Mouse (Mus musculus): ENCODE measurements at regions not wholly inside any gene's neighbourhood (a gene's known extent, or its start where the extent isn't known, plus 50 kb on each side); places are given as distances from the start of the nearest gene placed in this dataset.

DNA sequence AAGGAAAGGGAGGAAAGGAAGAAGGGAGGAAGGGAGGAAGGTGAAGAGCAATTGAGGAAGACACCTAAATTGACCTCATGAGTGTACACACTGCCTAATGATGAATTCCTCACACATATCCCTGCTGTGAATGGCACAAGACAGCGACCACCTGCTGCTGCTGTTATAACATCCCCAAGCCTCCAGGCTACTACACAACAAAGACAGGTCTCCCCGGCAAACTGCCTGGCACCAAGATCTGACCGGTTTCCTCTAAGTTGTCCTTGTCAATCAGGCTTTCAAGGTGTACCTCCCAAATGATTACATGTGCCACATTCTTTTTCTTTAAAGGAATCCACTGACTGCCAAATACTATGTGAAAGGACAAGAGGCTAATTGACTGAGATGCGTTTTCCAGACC lies 198.7 kb downstream of the Rybp start:
- ATAC-seq (ENCODE audit: low FRiP score, low read depth), result no peak
- Histone ChIP-seq H3K4me2 (no peak overlapping the region), H3K9ac (no peak overlapping the region), H3K27me3 (no peaks in the 10 kb centered on the region), H3K4me1 (replicated peaks) (no peaks in the 10 kb centered on the region), H3K36me3 (no peaks in the 10 kb centered on the region), H3K9me3 (0 out of 2 replicates have a peak, but pooled peaks cover 2% of the 10 kb centered on the region), H3K4me3 (no peak overlapping the region), H3K27ac (replicated peaks) (no peak overlapping the region)
- 47% methylated on average over 4 of the region's 4 CpGs for WGBS

DNA sequence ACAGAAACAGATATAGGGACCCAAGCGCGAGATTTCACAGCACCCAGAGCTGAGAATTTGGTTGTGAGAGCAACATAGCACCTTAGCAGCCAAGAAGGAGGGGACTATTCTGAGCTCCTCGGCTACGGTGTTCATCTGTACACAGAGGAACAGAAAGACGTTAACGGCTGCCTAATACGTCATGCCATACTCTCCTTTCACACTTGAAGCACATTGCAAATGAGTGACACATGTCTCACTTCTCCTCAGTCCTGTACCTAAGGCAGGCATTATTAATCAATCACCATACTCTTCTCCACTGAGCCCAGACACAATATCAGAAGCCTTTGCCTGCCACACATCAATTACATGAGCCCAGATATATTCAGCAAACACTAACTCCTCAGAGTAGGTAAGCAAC lies 200.5 kb downstream of the Rybp start:
- Histone ChIP-seq H3K4me1 (replicated peaks) (no peaks in the 10 kb centered on the region), H3K4me2 (no peak overlapping the region), H3K9ac (no peak overlapping the region), H3K9me3 (0 out of 2 replicates have a peak, but pooled peaks cover 2% of the 10 kb centered on the region), H3K27ac (replicated peaks) (no peak overlapping the region), H3K36me3 (no peaks in the 10 kb centered on the region), H3K4me3 (no peak overlapping the region), H3K27me3 (no peaks in the 10 kb centered on the region; the same call in 1 of the 2 replicates)
- no peak for ATAC-seq (ENCODE audit: low FRiP score, low read depth)
- whole genome bisulfite sequencing, result 81% methylated on average over 7 of the region's 7 CpGs

DNA sequence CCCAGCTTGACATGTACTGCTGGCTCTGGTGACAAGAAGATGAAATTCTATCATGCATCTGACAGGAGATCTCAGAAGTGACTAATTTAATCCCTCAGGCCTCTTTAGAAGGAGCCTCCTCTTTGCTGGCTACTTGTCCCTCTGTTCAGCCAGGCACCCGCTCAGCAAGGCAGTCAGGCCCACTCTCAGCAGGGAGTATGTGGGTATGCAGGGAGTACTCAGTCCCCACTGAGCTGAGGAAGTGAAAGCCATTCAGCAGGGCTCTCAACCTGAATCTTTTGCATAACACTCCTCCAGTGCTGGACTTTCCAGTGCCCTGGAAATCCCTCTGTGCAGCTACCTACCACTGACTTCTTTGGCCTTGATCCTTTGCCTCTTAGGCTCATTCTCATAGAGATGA lies 201.3 kb downstream of the Rybp start:
- Histone ChIP-seq H3K9me3 (0 out of 2 replicates have a peak, but pooled peaks cover 2% of the 10 kb centered on the region), H3K27me3 (no peaks in the 10 kb centered on the region; the same call in 1 of the 2 replicates), H3K27ac (replicated peaks) (no peak overlapping the region), H3K36me3 (no peaks in the 10 kb centered on the region), H3K9ac (no peak overlapping the region), H3K4me2 (no peak overlapping the region), H3K4me1 (replicated peaks) (no peaks in the 10 kb centered on the region), H3K4me3 (no peak overlapping the region)
- ATAC-seq (ENCODE audit: low FRiP score, low read depth), result no peak
- WGBS, result 20% methylated on average over 1 of the region's 1 CpGs

DNA sequence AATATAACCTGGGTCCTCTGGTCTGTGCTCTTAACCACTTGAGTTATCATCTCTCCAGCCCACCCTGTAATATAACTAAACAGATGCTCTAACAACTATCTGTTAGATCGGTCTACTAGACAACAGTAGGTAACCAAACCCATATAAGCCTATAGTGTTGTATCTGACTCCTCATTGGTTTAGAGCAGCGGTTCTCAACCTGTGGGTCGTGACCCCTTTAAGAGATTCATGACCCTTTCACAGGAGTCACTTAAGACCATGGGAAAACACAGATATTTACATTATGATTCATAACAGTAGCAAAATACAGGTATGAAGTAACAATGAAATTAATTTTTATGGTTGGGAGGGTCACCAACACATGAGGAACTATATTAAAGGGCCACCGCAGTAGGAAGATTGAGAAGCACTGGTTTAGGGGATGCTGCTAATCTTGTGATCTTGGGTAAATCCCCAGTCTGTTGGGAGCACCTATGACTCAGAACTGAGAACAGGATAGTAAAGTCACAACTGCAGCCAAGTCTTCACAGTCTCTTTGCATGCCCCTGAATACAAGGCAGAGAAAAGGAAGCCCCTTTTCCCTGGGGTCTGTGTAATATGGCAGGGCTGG lies 203.3 kb downstream of the Rybp start:
- H3K27ac ChIP-seq (replicated peaks), result no peak overlapping the region
- 0 out of 2 replicates have a peak, but pooled peaks cover 2% of the 10 kb centered on the region for H3K9me3 ChIP-seq
- H3K4me1 ChIP-seq (replicated peaks), result no peaks in the 10 kb centered on the region
- H3K27me3 ChIP-seq, result no peaks in the 10 kb centered on the region; the same call in 1 of the 2 replicates
- no peak overlapping the region for H3K9ac ChIP-seq
- ATAC-seq (ENCODE audit: low FRiP score, low read depth), result no peak
- no peak overlapping the region for H3K4me2 ChIP-seq
- no peaks in the 10 kb centered on the region for H3K36me3 ChIP-seq
- WGBS, result 93% methylated on average over 4 of the region's 4 CpGs
- H3K4me3 ChIP-seq, result no peak overlapping the region

DNA sequence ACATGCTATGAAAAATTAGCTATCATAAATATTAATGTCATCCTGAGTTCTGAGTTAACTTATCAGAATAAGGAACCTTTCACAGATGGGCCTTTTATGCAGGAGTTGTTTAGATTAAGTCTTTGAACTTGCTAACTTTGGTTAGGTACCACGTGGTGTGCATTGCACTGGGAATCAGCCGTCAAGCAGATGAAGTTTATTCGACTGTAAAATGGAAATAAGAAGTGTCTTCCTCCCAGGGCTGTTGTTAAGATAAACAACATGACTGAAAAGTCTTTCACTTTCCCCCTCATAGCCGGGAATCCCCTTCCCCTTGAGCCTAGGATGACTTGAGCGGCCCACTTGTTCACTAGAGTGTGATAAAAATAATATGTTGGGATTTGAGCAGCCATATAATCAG lies 204.2 kb downstream of the Rybp start:
- Histone ChIP-seq H3K9ac (no peak overlapping the region), H3K4me3 (no peak overlapping the region), H3K27ac (replicated peaks) (no peak overlapping the region), H3K4me2 (no peak overlapping the region), H3K27me3 (no peaks in the 10 kb centered on the region; the same call in 1 of the 2 replicates), H3K9me3 (0 out of 2 replicates have a peak, but pooled peaks cover 2% of the 10 kb centered on the region), H3K4me1 (replicated peaks) (no peaks in the 10 kb centered on the region), H3K36me3 (no peaks in the 10 kb centered on the region)
- no peak for ATAC-seq (ENCODE audit: low FRiP score, low read depth)
- WGBS, result 84% methylated on average over 5 of the region's 5 CpGs

DNA sequence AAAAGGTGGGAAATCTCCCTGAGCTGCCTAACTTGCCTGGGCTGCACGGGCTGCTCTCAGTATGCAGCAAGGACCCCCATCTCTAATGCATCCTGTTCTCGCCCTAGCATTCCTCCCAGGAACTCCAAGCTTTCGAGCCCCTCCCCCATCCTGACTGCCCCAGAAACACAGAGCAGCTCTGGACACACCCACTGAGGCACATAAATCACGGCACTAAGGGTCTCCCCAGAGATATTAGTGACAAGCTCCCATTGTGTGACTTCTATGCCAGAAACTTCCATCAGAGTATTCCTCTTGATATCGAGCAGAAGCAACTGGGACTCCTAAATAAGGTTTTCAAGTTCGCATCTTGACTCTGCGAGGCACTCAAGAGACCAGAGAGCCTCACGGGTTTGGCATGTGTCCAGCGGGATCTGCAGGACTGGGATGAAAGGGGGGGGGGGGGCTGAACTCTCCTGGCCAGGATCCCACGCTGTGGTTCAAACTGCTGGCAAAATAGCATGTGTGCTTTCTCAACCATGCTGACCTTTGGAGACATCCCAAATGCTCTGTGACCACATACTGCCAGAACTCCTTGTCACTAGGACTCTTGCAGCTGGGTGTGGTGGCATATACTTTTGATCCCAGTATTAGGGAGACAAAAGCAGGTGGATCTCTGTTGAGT lies 212.5 kb downstream of the Rybp start:
- no peak for ATAC-seq (ENCODE audit: low FRiP score, low read depth)
- 0 out of 2 replicates have a peak, but pooled peaks cover 7% of the 10 kb centered on the region for H3K27me3 ChIP-seq
- H3K4me3 ChIP-seq, result no peak overlapping the region
- peaks cover 35% of the 10 kb centered on the region for H3K4me1 ChIP-seq (replicated peaks)
- no peak overlapping the region for H3K27ac ChIP-seq (replicated peaks)
- no peaks in the 10 kb centered on the region for H3K36me3 ChIP-seq
- WGBS, result 6% methylated on average over 10 of the region's 10 CpGs
- H3K4me2 ChIP-seq, result no peak overlapping the region
- no peak overlapping the region for H3K9ac ChIP-seq
- no peaks in the 10 kb centered on the region for H3K9me3 ChIP-seq

DNA sequence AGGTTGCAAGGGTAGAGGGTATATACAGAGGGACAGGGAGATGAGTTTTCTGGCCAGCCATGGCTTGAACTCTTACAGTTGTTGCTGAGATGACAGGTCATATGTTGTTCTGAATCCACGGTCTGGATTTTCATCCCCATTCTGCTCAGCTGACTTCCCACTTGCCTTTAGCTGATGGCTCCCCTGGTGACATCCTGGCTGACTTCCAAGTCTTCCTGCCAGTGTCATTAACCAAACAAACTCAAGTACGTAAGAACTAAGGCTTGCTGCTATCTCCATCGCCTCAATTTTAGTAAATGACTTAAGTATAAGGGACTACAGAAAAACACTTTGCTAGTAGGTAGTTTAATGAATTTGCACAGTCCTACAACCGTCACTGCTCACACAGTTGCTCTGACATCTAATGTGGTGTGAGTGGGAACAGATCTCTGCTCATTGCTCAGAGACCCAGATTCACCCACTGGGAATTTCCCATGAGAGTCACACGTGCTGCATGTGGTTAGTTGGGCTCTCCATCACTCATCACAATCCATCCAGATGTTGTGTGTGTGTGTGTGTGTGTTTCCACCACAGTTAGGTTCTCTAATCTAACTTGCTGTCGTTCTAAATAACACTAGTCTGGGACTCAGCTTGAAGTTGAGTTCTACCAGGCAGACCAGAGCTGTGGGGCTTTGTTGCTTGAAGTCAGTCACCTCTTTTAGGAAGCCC lies 214.9 kb downstream of the Rybp start:
- no peak overlapping the region for H3K9ac ChIP-seq
- no peaks in the 10 kb centered on the region for H3K36me3 ChIP-seq
- H3K27me3 ChIP-seq, result 0 out of 2 replicates have a peak, but pooled peaks cover 13% of the 10 kb centered on the region
- no peak overlapping the region for H3K4me2 ChIP-seq
- no peak for ATAC-seq (ENCODE audit: low FRiP score, low read depth)
- no peaks in the 10 kb centered on the region for H3K9me3 ChIP-seq
- peaks cover 35% of the 10 kb centered on the region for H3K4me1 ChIP-seq (replicated peaks)
- WGBS, result 38% methylated on average over 6 of the region's 6 CpGs
- H3K27ac ChIP-seq (replicated peaks), result no peak overlapping the region
- H3K4me3 ChIP-seq, result no peak overlapping the region

DNA sequence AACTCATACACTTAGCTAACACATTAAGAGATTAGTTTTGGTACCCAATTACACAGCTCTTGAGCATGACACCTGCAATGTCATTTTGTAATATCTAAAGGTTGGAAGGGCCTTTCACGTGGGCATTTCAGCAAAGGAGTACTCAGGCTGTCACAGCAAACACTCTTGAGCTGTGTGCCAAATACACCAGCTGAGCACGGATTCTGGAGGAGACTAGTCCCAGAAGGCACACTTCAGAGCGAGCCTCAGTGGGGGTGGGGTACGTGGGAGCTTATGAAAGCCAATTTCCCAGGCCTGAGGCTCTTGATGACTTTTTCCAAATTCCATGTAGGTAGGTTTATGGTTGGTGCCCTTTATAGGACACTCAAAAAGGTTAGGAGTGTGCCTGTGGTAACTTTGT lies 218.1 kb downstream of the Rybp start:
- no peaks in the 10 kb centered on the region for H3K9me3 ChIP-seq
- H3K9ac ChIP-seq, result no peak overlapping the region
- no peak overlapping the region for H3K4me2 ChIP-seq
- H3K27ac ChIP-seq (replicated peaks), result no peak overlapping the region
- H3K4me3 ChIP-seq, result no peak overlapping the region
- ATAC-seq (ENCODE audit: low FRiP score, low read depth), result no peak
- no peaks in the 10 kb centered on the region for H3K36me3 ChIP-seq
- H3K27me3 ChIP-seq, result 0 out of 2 replicates have a peak, but pooled peaks cover 14% of the 10 kb centered on the region
- 65% methylated on average over 4 of the region's 4 CpGs for WGBS
- peaks cover 21% of the 10 kb centered on the region for H3K4me1 ChIP-seq (replicated peaks)

DNA sequence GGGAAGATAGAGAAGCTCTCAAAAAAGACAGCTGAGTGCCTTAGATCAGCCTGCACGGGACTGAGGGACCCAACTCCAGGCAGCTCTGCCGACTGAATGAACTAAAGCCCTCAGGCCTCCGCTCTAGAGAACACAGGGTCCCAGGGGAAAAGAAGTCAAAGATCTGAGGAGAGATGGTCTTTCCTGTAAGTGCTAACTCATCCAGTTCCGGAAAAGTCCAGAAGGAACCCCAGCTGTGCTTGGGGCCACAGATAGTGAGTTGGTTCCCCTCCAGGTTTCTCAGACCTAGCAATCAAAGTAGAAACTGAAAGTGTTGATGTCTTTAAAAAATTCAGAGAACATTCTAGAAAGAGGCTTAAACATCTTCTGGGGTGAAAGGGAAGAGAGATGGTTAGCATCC lies 220.0 kb downstream of the Rybp start:
- no peaks in the 10 kb centered on the region for H3K9me3 ChIP-seq
- no peak overlapping the region for H3K4me2 ChIP-seq
- 88% methylated on average over 4 of the region's 4 CpGs for WGBS
- 0 out of 2 replicates have a peak, but pooled peaks cover 19% of the 10 kb centered on the region for H3K27me3 ChIP-seq
- peaks cover 12% of the 10 kb centered on the region; the same call in 1 of the 2 replicates for H3K4me1 ChIP-seq (replicated peaks)
- ATAC-seq (ENCODE audit: low FRiP score, low read depth), result no peak
- H3K36me3 ChIP-seq, result no peaks in the 10 kb centered on the region
- H3K4me3 ChIP-seq, result no peak overlapping the region
- no peak overlapping the region for H3K27ac ChIP-seq (replicated peaks)
- no peak overlapping the region for H3K9ac ChIP-seq

DNA sequence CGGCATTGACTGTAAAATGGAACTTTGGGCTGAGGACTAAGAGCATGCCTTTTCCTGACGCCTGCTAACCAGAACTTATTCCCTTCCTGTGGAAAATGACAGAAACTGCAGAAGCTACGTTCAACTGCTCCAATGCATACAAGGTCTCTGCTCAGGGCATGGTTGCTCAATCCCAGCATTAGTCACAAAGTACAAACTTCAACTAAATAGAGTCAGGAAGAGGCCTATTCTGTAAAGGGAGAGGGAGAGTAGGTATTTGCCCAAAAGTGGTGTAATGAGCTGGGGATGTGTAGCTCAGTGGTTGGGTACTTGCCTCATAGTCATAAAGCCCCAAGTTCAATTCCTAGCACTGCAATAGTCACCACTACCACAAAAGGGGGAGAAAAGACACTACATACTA lies 221.7 kb downstream of the Rybp start:
- H3K27me3 ChIP-seq, result peaks cover 18% of the 10 kb centered on the region; the same call in 1 of the 2 replicates
- H3K27ac ChIP-seq (replicated peaks), result no peak overlapping the region
- H3K4me1 ChIP-seq (replicated peaks), result no peaks in the 10 kb centered on the region
- no peak overlapping the region for H3K4me3 ChIP-seq
- H3K36me3 ChIP-seq, result no peaks in the 10 kb centered on the region
- no peak overlapping the region for H3K9ac ChIP-seq
- ATAC-seq (ENCODE audit: low FRiP score, low read depth), result no peak
- 94% methylated on average over 3 of the region's 3 CpGs for WGBS
- H3K9me3 ChIP-seq, result no peaks in the 10 kb centered on the region
- H3K4me2 ChIP-seq, result no peak overlapping the region

DNA sequence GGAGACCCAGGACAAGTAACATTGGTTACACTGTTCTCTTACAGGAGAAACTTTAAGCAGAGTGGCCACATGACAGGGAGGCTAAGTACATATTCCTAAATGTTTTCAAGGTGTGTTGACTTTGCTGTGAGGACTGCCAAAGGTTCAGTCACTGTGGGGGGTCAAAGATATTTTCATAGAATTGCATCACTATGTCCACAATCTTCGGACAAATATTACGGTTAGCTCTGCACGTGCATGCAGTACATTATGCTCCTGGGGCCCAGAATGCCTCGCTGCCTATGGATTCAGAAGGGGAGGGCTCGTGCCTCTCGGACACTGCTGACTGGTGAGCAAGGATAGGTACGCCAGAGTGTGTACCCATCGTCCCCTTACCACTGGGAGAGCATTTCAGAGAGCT lies 224.3 kb downstream of the Rybp start:
- Histone ChIP-seq H3K9ac (no peak overlapping the region), H3K4me1 (replicated peaks) (peaks cover 10% of the 10 kb centered on the region; the same call in 1 of the 2 replicates), H3K4me2 (no peak overlapping the region), H3K4me3 (no peak overlapping the region), H3K27ac (replicated peaks) (no peak overlapping the region), H3K9me3 (no peaks in the 10 kb centered on the region), H3K27me3 (peaks cover 16% of the 10 kb centered on the region; the same call in 1 of the 2 replicates), H3K36me3 (no peaks in the 10 kb centered on the region)
- 92% methylated on average over 8 of the region's 8 CpGs for WGBS
- no peak for ATAC-seq (ENCODE audit: low FRiP score, low read depth)

DNA sequence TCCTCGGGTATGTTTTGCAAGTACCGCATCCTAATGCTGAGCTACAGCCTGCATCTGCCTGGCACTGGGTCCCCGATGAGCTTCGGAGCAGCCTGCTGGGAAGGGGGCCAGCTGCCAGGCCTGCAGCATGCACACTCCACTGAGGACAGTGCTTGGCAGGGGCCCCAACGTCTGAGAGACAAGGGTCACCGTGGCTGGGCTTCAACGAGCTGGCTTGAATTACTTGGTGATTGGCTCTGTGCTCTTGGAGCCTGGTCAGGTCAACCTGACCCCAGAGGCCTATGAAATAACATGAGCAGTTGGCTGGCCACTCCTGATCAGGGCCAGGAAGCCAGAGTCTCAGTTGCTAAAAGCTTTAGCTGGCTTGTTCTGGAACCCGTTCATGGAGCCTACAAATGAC lies 227.5 kb downstream of the Rybp start:
- peaks cover 20% of the 10 kb centered on the region; the same call in 1 of the 2 replicates for H3K27me3 ChIP-seq
- no peak overlapping the region for H3K4me3 ChIP-seq
- ATAC-seq (ENCODE audit: low FRiP score, low read depth), result peak; percentile 89
- H3K9me3 ChIP-seq, result no peaks in the 10 kb centered on the region
- WGBS, result 44% methylated on average over 8 of the region's 8 CpGs
- no peak overlapping the region for H3K9ac ChIP-seq
- H3K36me3 ChIP-seq, result no peaks in the 10 kb centered on the region
- H3K4me2 ChIP-seq, result no peak overlapping the region
- H3K27ac ChIP-seq (replicated peaks), result no peak overlapping the region
- H3K4me1 ChIP-seq (replicated peaks), result peaks cover 10% of the 10 kb centered on the region; the same call in 1 of the 2 replicates
